Mouse (Mus musculus) bone marrow, adult 2 months (tissue): ENCODE results near the gene Rassf1. TPM values are rescaled to one million over a fixed set of nuclear protein-coding genes. Genes with fewer than 3 reads are reported as not detected.

ENCODE experiments used
- H3K27ac ChIP-seq: fragments of 200-500 bp; 2 replicates; pipeline ENCODE4 v1.5.1; 2012; ENCODE audit warnings: low read depth, mild to moderate bottlenecking, control low read depth, inconsistent platforms, low read length; ENCODE audit not compliant: control insufficient read depth, poor library complexity, insufficient read depth
- H3K4me1 ChIP-seq: fragments of 200-500 bp; 2 replicates; pipeline ENCODE4 v1.6.1; 2011; ENCODE audit warnings: low read length; ENCODE audit not compliant: control insufficient read depth, insufficient read depth
- H3K4me3 ChIP-seq: fragments of 200-500 bp; replicated peaks from 2 replicates; pipeline ENCODE3; 2011; ENCODE audit warnings: mild to moderate bottlenecking, low read depth, low read length, control low read depth; ENCODE audit not compliant: control insufficient read depth
- CTCF ChIP-seq: fragments of 200-500 bp; IDR thresholded peaks from 2 replicates; pipeline ENCODE4 v1.5.1; 2011; ENCODE audit warnings: low read length, control low read depth; ENCODE audit not compliant: control insufficient read depth, insufficient read depth
- POLR2A ChIP-seq: fragments of 200-500 bp; IDR thresholded peaks from 2 replicates; pipeline ENCODE4 v1.6.1; 2011; ENCODE audit warnings: low read depth, mild to moderate bottlenecking, control low read depth, low read length, borderline replicate concordance; ENCODE audit not compliant: control insufficient read depth
- WGBS: fragments of 180-500 bp; shearing (Covaris S2); methylation state at CpG from one replicate; pipeline ENCODE4 v1.1.7; 2018; 5-methylcytosine and 5-hydroxymethylcytosine counted together
- polyA plus RNA-seq: library from polyadenylated mRNA; stranded (reverse); fragments of >200 nt; gene quantifications from 2 replicates; pipeline ENCODE4 v1.2.4, GENCODE M21; 2011; ENCODE audit warnings: low replicate concordance; ENCODE audit not compliant: missing spikeins, insufficient read depth, insufficient read length

The Rassf1 gene
- polyA plus RNA-seq, 1 experiment, result 32.3 TPM

DNA sequence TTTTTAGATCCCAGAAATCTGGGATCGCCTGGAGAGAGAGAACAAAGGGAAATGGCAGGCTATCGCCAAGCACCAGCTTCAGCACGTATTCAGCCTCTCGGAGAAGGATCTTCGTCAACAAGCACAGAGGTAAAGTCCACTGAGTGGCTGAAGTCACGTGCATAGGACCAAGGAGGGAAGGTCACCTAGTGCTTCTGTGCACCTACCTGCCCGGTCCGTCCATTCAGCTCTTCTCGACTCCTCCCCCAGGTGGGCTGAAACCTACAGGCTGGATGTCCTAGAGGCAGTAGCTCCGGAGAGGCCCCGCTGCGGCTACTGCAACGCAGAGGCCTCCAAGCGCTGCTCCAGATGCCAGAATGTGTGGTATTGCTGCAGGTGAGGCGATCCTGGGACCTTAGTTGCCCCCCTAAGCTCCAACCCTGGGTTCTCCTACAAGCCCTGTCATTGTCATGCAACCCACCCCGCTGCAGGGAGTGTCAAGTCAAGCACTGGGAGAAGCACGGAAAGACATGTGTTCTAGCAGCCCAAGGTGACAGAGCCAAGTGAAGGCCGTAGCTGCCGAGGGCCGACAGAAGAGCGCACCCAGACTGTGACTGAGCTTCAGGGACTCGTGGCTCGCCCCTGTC is 751 bp upstream of the Rassf1 start:
- Histone ChIP-seq H3K27ac (no peak overlapping the region; the same call in 1 of the 2 replicates), H3K4me1 (peaks cover 13% of the 10 kb centered on the region; the same call in 1 of the 2 replicates), H3K4me3 (no peak overlapping the region)
- 60% methylated on average over 23 of the region's 23 CpGs for WGBS
- no peak for TF ChIP-seq POLR2A
- TF ChIP-seq CTCF, result no peak

DNA sequence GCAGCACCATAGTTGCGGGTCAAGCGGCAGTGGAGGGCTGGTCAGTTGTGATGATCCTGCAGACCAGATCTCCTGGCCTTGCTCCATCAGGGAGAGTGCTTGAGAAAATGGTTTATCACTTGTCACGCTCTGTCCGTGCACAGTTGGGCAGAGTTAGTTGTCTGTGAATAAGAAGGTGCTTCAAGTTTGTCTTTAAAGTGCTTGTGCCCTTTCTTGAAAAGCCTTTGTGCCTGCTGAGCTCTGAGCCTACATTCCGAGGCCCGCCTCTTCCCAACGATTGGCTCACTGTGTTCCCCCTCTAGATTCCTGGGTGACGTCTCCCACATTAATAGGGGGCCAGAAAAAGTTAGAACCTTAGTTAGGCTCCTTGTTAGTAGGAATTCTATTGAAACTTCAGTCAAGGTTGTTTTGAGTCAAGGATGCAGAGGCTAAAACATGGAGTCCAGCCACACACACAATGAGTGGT is 568 bp downstream of the Rassf1 start:
- peak overlapping the region; percentile 57 for H3K4me3 ChIP-seq
- H3K27ac ChIP-seq, result no peak overlapping the region
- peaks cover 13% of the 10 kb centered on the region for H3K4me1 ChIP-seq
- WGBS, result 43% methylated on average over 8 of the region's 8 CpGs
- TF ChIP-seq POLR2A, result no peak
- no peak for TF ChIP-seq CTCF

DNA sequence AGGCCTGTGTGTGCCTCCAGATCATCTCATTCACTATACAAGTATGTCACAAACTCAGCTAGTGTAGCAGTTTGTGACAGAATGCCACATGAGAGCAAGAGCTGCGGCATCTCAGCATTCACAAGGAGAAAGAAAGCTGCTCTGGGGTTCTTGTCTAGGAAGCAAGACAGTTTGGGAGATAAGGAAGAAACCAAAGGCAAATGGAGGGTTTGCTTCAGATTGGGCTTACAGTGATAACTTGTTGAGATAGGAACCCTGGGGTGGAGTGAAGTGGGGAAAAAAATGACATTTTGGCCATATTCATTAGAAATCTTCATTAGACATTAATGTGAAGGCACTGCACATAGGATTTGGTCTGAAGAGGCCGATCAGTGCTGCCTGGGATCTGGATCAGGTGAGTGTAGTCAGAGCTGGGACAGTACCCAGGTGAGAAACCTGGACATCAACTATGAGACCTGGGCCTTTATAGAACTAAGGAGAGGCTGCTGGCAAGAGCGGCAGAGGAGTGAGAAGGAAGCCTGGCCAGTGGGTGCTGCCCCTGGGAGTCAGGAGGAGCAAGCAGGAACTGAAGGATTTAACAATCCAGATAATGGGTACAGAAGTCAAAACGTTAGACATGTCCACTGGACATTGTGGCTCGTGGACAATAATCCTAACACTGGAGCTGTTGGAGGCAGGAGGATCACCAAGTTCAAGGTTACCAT is 1.5 kb downstream of the Rassf1 start:
- 75% methylated on average over 5 of the region's 5 CpGs for WGBS
- peaks cover 12% of the 10 kb centered on the region for H3K4me1 ChIP-seq
- TF ChIP-seq POLR2A, result no peak
- no peak for TF ChIP-seq CTCF
- no peak overlapping the region for H3K4me3 ChIP-seq
- no peak overlapping the region for H3K27ac ChIP-seq

DNA sequence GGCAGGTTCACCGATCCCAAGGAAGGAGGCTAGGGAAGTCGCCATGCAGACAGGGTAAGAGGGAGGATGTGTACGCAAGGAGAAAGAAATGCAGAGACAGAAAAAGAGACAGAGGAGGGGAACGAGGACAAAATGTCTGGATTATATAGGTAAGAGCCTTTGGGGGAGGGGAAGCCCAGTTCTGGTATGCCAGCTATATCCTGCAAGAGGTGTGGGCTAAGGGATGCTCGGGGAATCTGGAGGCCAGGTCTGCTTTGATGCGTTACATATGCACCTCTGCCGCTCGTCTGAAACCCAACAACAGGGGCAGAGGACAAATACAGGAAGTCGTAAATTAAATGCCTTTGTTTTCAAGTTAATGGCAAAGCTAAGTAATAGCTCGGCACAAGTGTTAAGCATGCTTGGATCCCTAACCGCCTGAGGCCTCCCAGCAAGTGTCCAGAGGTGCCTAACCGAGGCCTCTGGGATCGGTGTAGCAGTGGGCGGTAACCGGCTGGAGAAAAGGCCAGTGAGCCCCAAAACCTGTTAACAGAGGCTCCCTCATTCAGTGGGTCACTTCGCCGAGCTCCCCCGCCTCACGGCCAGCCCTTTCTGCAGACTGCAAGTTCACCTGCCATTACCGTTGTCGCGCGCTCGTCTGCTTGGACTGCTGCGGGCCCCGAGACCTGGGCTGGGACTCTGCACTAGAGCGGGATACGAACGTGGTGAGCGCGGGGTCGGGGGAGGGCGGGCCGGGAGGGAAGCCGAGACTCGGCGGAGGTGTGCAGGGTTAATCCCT is 2.4 kb downstream of the Rassf1 start:
- Histone ChIP-seq H3K4me3 (peak overlapping the region; percentile 53), H3K27ac (peak overlapping the region; percentile 7; the same call in 1 of the 2 replicates), H3K4me1 (peaks cover 12% of the 10 kb centered on the region)
- TF ChIP-seq POLR2A (no peak), CTCF (no peak)
- 4% methylated on average over 37 of the region's 37 CpGs for WGBS

DNA sequence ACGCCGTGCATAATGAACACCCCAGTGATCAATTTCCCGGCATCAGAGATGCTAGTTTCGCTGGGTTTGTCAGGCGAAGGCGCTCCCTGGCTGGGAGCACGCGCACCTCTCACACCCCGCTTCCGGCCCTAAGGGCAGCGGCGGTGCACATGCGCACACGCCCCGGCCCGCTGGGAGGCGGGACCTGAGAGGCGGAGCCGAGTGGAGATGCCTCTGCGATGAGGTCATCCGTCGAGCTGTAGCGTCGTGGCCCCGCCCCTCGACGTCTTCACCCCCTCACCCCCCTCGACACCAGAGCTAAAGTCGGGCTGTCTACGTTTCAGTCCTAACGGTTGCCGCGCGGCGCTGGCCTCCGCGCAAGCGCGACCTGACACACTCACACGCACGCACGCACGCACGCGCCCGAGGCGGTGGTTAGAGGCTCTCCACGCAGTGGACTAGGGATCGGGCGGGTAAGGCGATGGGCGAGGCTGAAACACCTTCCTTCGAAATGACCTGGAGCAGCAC is 3.0 kb downstream of the Rassf1 start:
- Histone ChIP-seq H3K4me3 (peak overlapping the region; percentile 94), H3K27ac (peak overlapping the region; percentile 98), H3K4me1 (peaks cover 12% of the 10 kb centered on the region)
- under 1% methylated on average over 53 of the region's 53 CpGs for WGBS
- TF ChIP-seq POLR2A (peak; percentile 93), CTCF (peak; percentile 7; the same call in 1 of the 2 replicates)

DNA sequence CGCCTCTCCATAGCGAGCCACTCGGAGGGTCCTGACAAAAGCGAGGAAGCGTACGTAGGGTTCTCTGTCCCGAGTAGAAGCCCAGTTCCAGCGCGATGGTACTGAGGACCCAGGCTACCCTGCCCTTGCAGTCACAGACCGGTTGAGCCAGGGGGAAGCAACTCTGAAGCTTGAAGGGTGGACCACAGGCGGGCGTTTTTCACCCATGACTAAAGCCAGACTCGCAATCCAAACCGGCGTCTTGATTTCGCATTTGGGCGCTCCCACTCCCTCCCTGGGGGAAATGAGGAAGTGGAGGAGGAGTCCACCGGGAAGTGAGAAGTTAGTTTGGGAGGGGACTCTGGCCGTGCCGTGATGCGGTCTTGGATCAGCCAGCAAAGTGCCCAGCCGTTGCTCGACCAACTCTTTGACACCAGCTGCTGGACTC is 3.7 kb downstream of the Rassf1 start:
- WGBS, result under 1% methylated on average over 23 of the region's 23 CpGs
- Histone ChIP-seq H3K4me3 (peak overlapping the region; percentile 94), H3K27ac (peak overlapping the region; percentile 98), H3K4me1 (peaks cover 12% of the 10 kb centered on the region)
- 0 out of 2 replicates have a peak, but pooled peaks have one; percentile 35 for TF ChIP-seq POLR2A
- no peak for TF ChIP-seq CTCF

DNA sequence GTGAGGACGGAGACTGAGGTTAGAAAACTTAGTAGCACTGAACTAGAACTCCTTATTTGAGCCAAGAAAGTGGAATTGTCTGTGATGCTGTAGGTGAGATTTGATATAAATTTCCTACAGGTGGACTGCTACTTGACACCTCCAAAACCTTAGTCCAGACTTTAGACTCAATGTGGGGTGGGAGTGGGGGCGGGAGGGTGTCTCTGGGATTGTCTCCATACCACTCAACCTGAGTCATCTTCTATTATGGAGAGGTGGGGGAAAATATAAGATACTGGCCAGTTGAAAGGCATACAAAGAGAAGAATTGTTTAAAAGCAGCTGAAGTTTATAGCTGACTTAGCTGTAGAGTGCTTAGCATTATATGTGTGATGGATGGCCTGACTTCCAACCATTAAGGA is 4.3 kb downstream of the Rassf1 start:
- 34% methylated on average over 2 of the region's 2 CpGs for WGBS
- Histone ChIP-seq H3K4me1 (peaks cover 11% of the 10 kb centered on the region), H3K4me3 (peak overlapping the region; percentile 94), H3K27ac (peak overlapping the region; percentile 98; the same call in 1 of the 2 replicates)
- TF ChIP-seq POLR2A (no peak), CTCF (no peak)
